Mouse (Mus musculus) ovary, postnatal 36 days (tissue): ENCODE data around the gene Tpm3.
A peak's percentile ranks its signal among the peaks of the same experiment; 100 is the strongest.

ENCODE experiments used
- DNase-seq: peaks from one replicate; pipeline ENCODE4 v3.0.0; 2022; ENCODE audit warnings: low spot score, mixed read lengths

Tpm3 gene

GRCm38 (mm10) chr3:90072294-90072693 lies at the start of gene Tpm3:
Gene Tpm3, plus strand, starts transcription at chr3:90072649.
- DNase-seq = no peak

- DNase-seq = no peak
Measured at GRCm38 (mm10) chr3:90034653-90035052, 37.8 kb upstream of the Tpm3 start.

GRCm38 (mm10) chr3:90036263-90036662 lies 36.2 kb upstream of the Tpm3 start:
- DNase-seq = no peak

GRCm38 (mm10) chr3:90049691-90050090 lies 22.8 kb upstream of the Tpm3 start:
- DNase-seq = no peak

GRCm38 (mm10) chr3:90051441-90052350 lies 20.8 kb upstream of the Tpm3 start, which contains the start of gene 4933434E20Rik:
Gene 4933434E20Rik, plus strand, starts transcription at chr3:90051636.
- peak; percentile 70 for DNase-seq

- peak; percentile 93 for DNase-seq
Measured at GRCm38 (mm10) chr3:90052351-90053241, 19.9 kb upstream of the Tpm3 start, which contains the start of gene Ubap2l. Gene Ubap2l, minus strand, starts transcription at chr3:90052628.

- DNase-seq = no peak
Measured at GRCm38 (mm10) chr3:90061549-90061948, 10.9 kb upstream of the Tpm3 start.

- no peak for DNase-seq
Measured at GRCm38 (mm10) chr3:90062539-90062938, 9.9 kb upstream of the Tpm3 start.

- no peak for DNase-seq
Measured at GRCm38 (mm10) chr3:90064383-90064782, 8.1 kb upstream of the Tpm3 start.

- no peak for DNase-seq
Measured at GRCm38 (mm10) chr3:90065553-90065952, 6.9 kb upstream of the Tpm3 start.

- DNase-seq = no peak
Measured at GRCm38 (mm10) chr3:90067851-90068250, 4.6 kb upstream of the Tpm3 start.

- DNase-seq = no peak
Measured at GRCm38 (mm10) chr3:90069688-90070087, 2.8 kb upstream of the Tpm3 start.

GRCm38 (mm10) chr3:90076921-90077716 lies 4.7 kb downstream of the Tpm3 start:
- DNase-seq = peak; percentile 69

GRCm38 (mm10) chr3:90078224-90078623 lies 5.8 kb downstream of the Tpm3 start:
- no peak for DNase-seq

GRCm38 (mm10) chr3:90079133-90079762 lies 6.8 kb downstream of the Tpm3 start:
- DNase-seq = peak; percentile 92

GRCm38 (mm10) chr3:90079763-90080497 lies 7.5 kb downstream of the Tpm3 start:
- peak; percentile 70 for DNase-seq

- DNase-seq = no peak
Measured at GRCm38 (mm10) chr3:90080498-90080863, 8.0 kb downstream of the Tpm3 start.

- DNase-seq = no peak
Measured at GRCm38 (mm10) chr3:90081365-90082240, 9.2 kb downstream of the Tpm3 start.

- DNase-seq = no peak
Measured at GRCm38 (mm10) chr3:90083034-90083433, 10.6 kb downstream of the Tpm3 start.
